ENCODE assay signal across 22 mouse cellular contexts in genomic region chr8:128447320-128447719, GRCm38 (mm10).
DNase-seq lines count a peak whose midpoint lies in the region; ATAC-seq and TF ChIP-seq lines count a peak whose summit lies in the region.
"Had no signal": no experiment of that assay in that cellular context is flagged by ENCODE, and none has a peak within 500 bp of the region (broad histone marks: within the 10 kb centered on the region; RNA-seq: fewer than 3 reads in every experiment).

No protein-coding gene starts in this region.

- H3K4me1 ChIP-seq in heart, adult 2 months (ENCODE audit: control insufficient read depth, insufficient read depth, low read length) = peaks cover 20% of the 10 kb centered on the region
- H3K4me1 ChIP-seq in lung, embryonic 15.5 days = peaks cover 38% of the 10 kb centered on the region

- no peak overlapping the region for H3K9ac ChIP-seq in heart, adult 2 months (ENCODE audit: low read depth, low read length)
- H3K9ac ChIP-seq in lung, embryonic 15.5 days = no peak overlapping the region
- H3K9ac ChIP-seq: embryonic facial prominence, embryonic 15.5 days; hindbrain, embryonic 13.5 days had no signal

- peaks cover 5% of the 10 kb centered on the region; the same call in 1 of the 2 replicates for H3K79me2 ChIP-seq in heart, adult 2 months (replicated peaks; ENCODE audit: control insufficient read depth, insufficient read depth, low read length)

- ATAC-seq in lung, embryonic 15.5 days (ENCODE audit: borderline replicate concordance, extremely low read depth, low FRiP score, low TSS enrichment) = peak; percentile 71
- no peak for ATAC-seq in megakaryocyte, adult 5-6 weeks (ENCODE audit: poor library complexity, severe bottlenecking)
- ATAC-seq: forebrain, embryonic 14.5 days; hindbrain, postnatal 0 days had no signal

- no peak overlapping the region for H3K4me2 ChIP-seq in lung, embryonic 15.5 days
- H3K4me2 ChIP-seq: embryonic facial prominence, embryonic 15.5 days; hindbrain, embryonic 13.5 days had no signal

- no peak for TF ChIP-seq POLR2A in heart, adult 2 months (IDR thresholded peaks at IDR 0.05; ENCODE audit: insufficient read depth, low read depth, low read length)

- H3K9me3 ChIP-seq in lung, embryonic 15.5 days = no peaks in the 10 kb centered on the region
- H3K9me3 ChIP-seq: embryonic facial prominence, embryonic 15.5 days; forebrain, embryonic 10.5 days; heart, embryonic 10.5 days; hindbrain, embryonic 13.5 days had no signal

- H3K27ac ChIP-seq in heart, adult 2 months = peak overlapping the region; percentile 30; the same call in 1 of the 2 replicates
- H3K27ac ChIP-seq in lung, embryonic 15.5 days = peak overlapping the region; percentile 77
- H3K27ac ChIP-seq: embryonic facial prominence, embryonic 15.5 days; forebrain, embryonic 10.5 days; heart, embryonic 10.5 days; hindbrain, embryonic 13.5 days; hindbrain, postnatal 0 days had no signal

- 95% methylated on average over 3 of the region's 3 CpGs for WGBS in heart, adult 2 months
- 73% methylated on average over 3 of the region's 3 CpGs for WGBS in lung, embryonic 15.5 days

- TF ChIP-seq CTCF in heart, adult 2 months (IDR thresholded peaks at IDR 0.05) = no peak

- H3K36me3 ChIP-seq in heart, adult 2 months (ENCODE audit: control insufficient read depth, insufficient read depth, low read length) = peaks cover 75% of the 10 kb centered on the region
- H3K36me3 ChIP-seq in lung, embryonic 15.5 days = peaks cover 4% of the 10 kb centered on the region
- H3K36me3 ChIP-seq: embryonic facial prominence, embryonic 15.5 days; forebrain, embryonic 10.5 days had no signal

- H3K27me3 ChIP-seq in heart, adult 2 months (ENCODE audit: control insufficient read depth, insufficient read depth, low read length) = no peaks in the 10 kb centered on the region
- no peaks in the 10 kb centered on the region for H3K27me3 ChIP-seq in lung, embryonic 15.5 days
- H3K27me3 ChIP-seq: CH12.LX; embryonic facial prominence, embryonic 15.5 days; hindbrain, embryonic 13.5 days had no signal

- DNase-seq in heart, adult 2 months = no peak
- DNase-seq in heart, postnatal 14 days = no peak
- DNase-seq in lung, postnatal 14 days = peak; percentile 50
- no peak for DNase-seq in frontal cortex, postnatal 36 days (ENCODE audit: low spot score in 2 of 2)
- no peak for DNase-seq in left cerebral cortex, adult 18-20 months (ENCODE audit: low spot score in 2 of 2)
- DNase-seq: adrenal gland, adult 2 months; adrenal gland, postnatal 25 days; cerebellum, adult 8-10 months; cerebellum, postnatal 14 days; embryo, embryonic 11 days; gastrocnemius, postnatal 10 days; heart, postnatal 10 days had no signal

- no peak for TF ChIP-seq EP300 in heart, adult 2 months (IDR thresholded peaks at IDR 0.05; ENCODE audit: insufficient read depth, low read depth, low read length)

- H3K4me3 ChIP-seq in heart, adult 2 months = no peak overlapping the region
- no peak overlapping the region for H3K4me3 ChIP-seq in lung, embryonic 15.5 days
- H3K4me3 ChIP-seq: embryonic facial prominence, embryonic 15.5 days; erythroblast, embryonic 14.5 days; forebrain, embryonic 10.5 days; heart, embryonic 10.5 days; hindbrain, embryonic 13.5 days had no signal

- intact Hi-C loops in heart, adult 2 months (cut with DNase I) = no loop called here
- intact Hi-C loops in heart, postnatal 14 days (cut with DNase I) = no loop called here
